Mouse (Mus musculus): ENCODE data around the gene Col7a1. TPM values are rescaled to one million over a fixed set of nuclear protein-coding genes. Genes with fewer than 3 reads are reported as not detected.
A peak's percentile ranks its signal among the peaks of the same experiment; 100 is the strongest.

The Col7a1 gene
- polyA plus RNA-seq, 1 experiment from 2014 or later, result 0.31 TPM

GRCm38 (mm10) chr9:108987704-108988350 is 34.4 kb downstream of the Col7a1 start:
- H3K4me3 ChIP-seq, result peak overlapping the region; percentile 13; the same call in 1 of the 2 replicates
- 25% methylated on average over 15 of the region's 15 CpGs for WGBS (ENCODE audit: insufficient replicate concordance)

DNA sequence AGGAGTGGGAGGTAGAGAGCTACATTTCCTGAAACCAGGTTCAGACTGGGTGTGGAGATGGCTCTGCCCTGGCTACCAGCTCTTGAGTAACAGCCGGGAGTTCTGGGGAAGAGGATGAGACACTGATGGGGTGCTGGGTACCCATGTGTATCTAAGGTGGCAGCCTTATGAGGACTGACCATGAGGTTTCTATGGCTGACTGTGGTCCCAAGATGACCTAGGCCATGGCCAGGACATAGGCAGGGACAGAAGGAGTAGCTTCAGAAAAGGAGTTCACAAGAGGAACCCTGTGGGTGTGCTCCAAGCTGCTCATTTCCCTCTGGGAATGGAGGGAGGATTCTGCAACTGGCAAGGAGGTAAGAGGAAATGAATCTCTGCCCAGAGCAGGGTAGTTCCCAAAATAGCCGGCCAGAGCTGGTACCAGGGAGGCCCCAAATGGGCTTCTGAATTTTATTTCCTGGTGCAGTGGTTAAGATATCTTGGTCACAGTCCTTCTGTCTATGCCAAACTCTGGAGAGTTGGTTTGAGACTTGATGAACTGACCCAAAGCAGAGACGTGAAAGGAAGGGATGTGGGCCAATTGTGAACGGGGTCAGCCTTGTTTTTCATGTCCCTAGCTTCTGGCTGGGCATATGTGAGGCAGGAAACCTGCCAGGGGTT is 36.5 kb downstream of the Col7a1 start:
- H3K4me3 ChIP-seq, result no peak overlapping the region
- 69% methylated on average over 4 of the region's 4 CpGs for WGBS (ENCODE audit: insufficient replicate concordance)
- peaks cover 67% of the 10 kb centered on the region for H3K4me1 ChIP-seq
- H3K27ac ChIP-seq, result peak overlapping the region; percentile 81; the same call in 1 of the 2 replicates
- no peaks in the 10 kb centered on the region for H3K36me3 ChIP-seq
- no peak for ATAC-seq
- no peak overlapping the region for H3K4me2 ChIP-seq
- no peak overlapping the region for H3K9ac ChIP-seq
- H3K9me3 ChIP-seq (replicated peaks), result no peaks in the 10 kb centered on the region
- peaks cover 5% of the 10 kb centered on the region for H3K27me3 ChIP-seq (replicated peaks)

More at GRCm38 (mm10) chr9:108987704-108988350, 34.4 kb downstream of the Col7a1 start:
- peak overlapping the region; percentile 13; the same call in 1 of the 2 replicates for H3K9ac ChIP-seq
- no peaks in the 10 kb centered on the region for H3K36me3 ChIP-seq
- no peak for ATAC-seq
- H3K9me3 ChIP-seq (replicated peaks), result no peaks in the 10 kb centered on the region
- H3K27me3 ChIP-seq (replicated peaks), result peaks cover 16% of the 10 kb centered on the region
- no peak overlapping the region for H3K27ac ChIP-seq
- peak overlapping the region; percentile 51 for H3K4me2 ChIP-seq
- peaks cover 71% of the 10 kb centered on the region for H3K4me1 ChIP-seq

- Histone ChIP-seq H3K27me3 (replicated peaks) (peaks cover under 1% of the 10 kb centered on the region; the same call in 1 of the 2 replicates), H3K4me1 (peaks cover 69% of the 10 kb centered on the region), H3K4me3 (no peak overlapping the region), H3K27ac (peak overlapping the region; percentile 81), H3K36me3 (no peaks in the 10 kb centered on the region), H3K4me2 (peak overlapping the region; percentile 91), H3K9ac (no peak overlapping the region), H3K9me3 (replicated peaks) (no peaks in the 10 kb centered on the region)
- WGBS (ENCODE audit: insufficient replicate concordance), result 75% methylated on average over 7 of the region's 7 CpGs
- ATAC-seq, result no peak
Measured at GRCm38 (mm10) chr9:108990462-108990820, 37.1 kb downstream of the Col7a1 start.

DNA sequence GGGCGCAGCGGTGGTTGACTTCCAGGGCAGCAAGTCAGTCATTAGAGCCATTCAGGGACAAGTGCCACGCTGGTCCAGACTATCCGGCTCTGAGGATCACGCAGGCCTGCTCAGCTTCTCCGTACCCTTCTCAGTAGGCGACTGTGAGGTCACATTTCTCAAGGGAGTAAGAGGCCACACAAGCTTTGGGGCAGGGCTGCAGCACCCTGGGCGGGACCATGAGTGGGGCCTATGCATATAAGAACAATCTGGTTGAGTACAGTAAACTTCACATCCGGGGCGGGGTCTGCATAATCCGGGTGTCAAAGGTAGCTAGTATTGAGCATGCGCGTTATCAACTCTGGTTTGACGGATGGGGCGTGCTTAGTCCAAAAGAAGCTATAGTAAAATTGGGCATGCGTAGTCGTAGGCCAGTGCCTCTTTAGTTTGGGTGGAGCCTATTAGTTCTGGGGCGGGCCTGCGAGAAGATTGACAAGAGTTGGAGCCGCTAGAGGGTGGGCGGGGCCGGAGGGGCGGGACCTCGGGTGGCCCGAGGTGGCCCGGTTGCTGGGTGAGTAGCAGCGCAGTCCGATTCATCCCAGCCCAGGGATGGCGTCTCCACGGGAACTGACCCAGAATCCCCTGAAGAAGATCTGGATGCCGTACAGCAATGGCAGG is 38.2 kb downstream of the Col7a1 start, which contains the start of gene Pfkfb4:
Pfkfb4 (plus strand) TSS at position 351 of the 657 bp plus-strand sequence.
- Histone ChIP-seq H3K9me3 (replicated peaks) (no peaks in the 10 kb centered on the region), H3K4me1 (peaks cover 80% of the 10 kb centered on the region), H3K36me3 (no peaks in the 10 kb centered on the region), H3K4me3 (peak within 1 kb of the TSS; percentile 65), H3K4me2 (peak within 1 kb of the TSS; percentile 91), H3K27me3 (replicated peaks) (no peaks in the 10 kb centered on the region), H3K27ac (peak within 1 kb of the TSS; percentile 81), H3K9ac (peak within 1 kb of the TSS; percentile 64)
- peak; percentile 96 for ATAC-seq
- 2% methylated on average over 31 of the region's 31 CpGs for WGBS (ENCODE audit: insufficient replicate concordance)

DNA sequence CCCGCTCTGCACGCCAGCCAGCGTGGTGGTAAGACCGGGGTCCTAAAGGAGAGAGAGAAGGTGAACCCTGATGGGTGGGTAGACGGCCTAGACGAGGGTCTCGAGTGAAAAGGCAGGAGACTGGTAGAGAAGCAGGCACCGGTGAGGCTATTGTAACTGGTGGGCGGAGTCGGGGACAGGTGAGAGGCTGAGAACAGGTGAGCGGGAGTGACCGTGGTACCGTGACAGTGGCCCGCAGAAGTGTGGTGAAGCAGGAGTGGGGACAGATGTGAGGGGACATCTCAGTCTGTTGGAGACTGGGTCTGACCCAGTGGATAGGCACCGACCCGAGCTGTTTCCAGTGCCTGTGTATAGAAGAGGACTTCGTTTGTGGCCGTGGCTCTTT is 38.7 kb downstream of the Col7a1 start:
- WGBS (ENCODE audit: insufficient replicate concordance), result 14% methylated on average over 18 of the region's 18 CpGs
- H3K27me3 ChIP-seq (replicated peaks), result no peaks in the 10 kb centered on the region
- no peaks in the 10 kb centered on the region for H3K36me3 ChIP-seq
- peak overlapping the region; percentile 63 for H3K9ac ChIP-seq
- peak overlapping the region; percentile 91 for H3K4me2 ChIP-seq
- peak overlapping the region; percentile 65 for H3K4me3 ChIP-seq
- H3K27ac ChIP-seq, result no peak overlapping the region; the same call in 1 of the 2 replicates
- ATAC-seq, result no peak
- peaks cover 82% of the 10 kb centered on the region for H3K4me1 ChIP-seq
- H3K9me3 ChIP-seq (replicated peaks), result no peaks in the 10 kb centered on the region

- no peak for ATAC-seq
- WGBS (ENCODE audit: insufficient replicate concordance), result 33% methylated on average over 9 of the region's 9 CpGs
- Histone ChIP-seq H3K4me2 (peak overlapping the region; percentile 91), H3K9ac (0 out of 2 replicates have a peak overlapping the region, but pooled peaks have one; percentile 63), H3K9me3 (replicated peaks) (no peaks in the 10 kb centered on the region), H3K36me3 (no peaks in the 10 kb centered on the region), H3K4me3 (peak overlapping the region; percentile 65), H3K27ac (no peak overlapping the region; the same call in 1 of the 2 replicates), H3K27me3 (replicated peaks) (no peaks in the 10 kb centered on the region), H3K4me1 (peaks cover 77% of the 10 kb centered on the region)
Measured at GRCm38 (mm10) chr9:108992620-108993361, 39.4 kb downstream of the Col7a1 start.

DNA sequence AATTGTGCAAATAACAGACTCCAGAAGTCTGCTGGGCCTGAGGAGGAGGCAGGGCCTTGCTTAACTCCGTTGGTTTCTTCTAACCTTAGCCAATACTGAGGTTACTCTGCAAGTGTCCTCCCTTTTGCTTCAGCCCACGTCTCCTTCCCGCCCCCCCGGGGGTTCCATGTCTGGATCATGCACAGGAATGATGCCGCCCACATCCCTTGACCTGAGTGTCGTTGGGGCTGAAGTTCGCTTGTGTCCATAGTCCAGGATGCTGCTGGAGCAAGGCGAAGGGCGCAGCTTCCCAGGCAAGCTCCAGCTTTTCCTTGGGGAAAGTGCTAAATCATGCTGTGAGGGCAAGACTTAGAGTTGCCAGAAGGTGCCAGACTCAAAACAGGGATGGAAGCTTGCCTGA is 43.0 kb downstream of the Col7a1 start:
- Histone ChIP-seq H3K36me3 (no peaks in the 10 kb centered on the region), H3K4me2 (no peak overlapping the region), H3K4me3 (no peak overlapping the region), H3K9me3 (replicated peaks) (no peaks in the 10 kb centered on the region), H3K9ac (no peak overlapping the region), H3K27ac (peak overlapping the region; percentile 38; the same call in 1 of the 2 replicates), H3K27me3 (replicated peaks) (no peaks in the 10 kb centered on the region), H3K4me1 (peaks cover 58% of the 10 kb centered on the region)
- WGBS (ENCODE audit: insufficient replicate concordance), result 63% methylated on average over 9 of the region's 9 CpGs
- ATAC-seq, result no peak

- H3K27ac ChIP-seq, result no peak overlapping the region; the same call in 1 of the 2 replicates
- 69% methylated on average over 19 of the region's 19 CpGs for WGBS (ENCODE audit: insufficient replicate concordance)
- no peak overlapping the region for H3K9ac ChIP-seq
- H3K9me3 ChIP-seq (replicated peaks), result no peaks in the 10 kb centered on the region
- no peak for ATAC-seq
- H3K4me2 ChIP-seq, result no peak overlapping the region
- H3K36me3 ChIP-seq, result 0 out of 2 replicates have a peak, but pooled peaks cover 4% of the 10 kb centered on the region
- H3K4me1 ChIP-seq, result peaks cover 40% of the 10 kb centered on the region
- no peak overlapping the region for H3K4me3 ChIP-seq
- H3K27me3 ChIP-seq (replicated peaks), result no peaks in the 10 kb centered on the region
Measured at GRCm38 (mm10) chr9:108998287-108999166, 45.1 kb downstream of the Col7a1 start.

DNA sequence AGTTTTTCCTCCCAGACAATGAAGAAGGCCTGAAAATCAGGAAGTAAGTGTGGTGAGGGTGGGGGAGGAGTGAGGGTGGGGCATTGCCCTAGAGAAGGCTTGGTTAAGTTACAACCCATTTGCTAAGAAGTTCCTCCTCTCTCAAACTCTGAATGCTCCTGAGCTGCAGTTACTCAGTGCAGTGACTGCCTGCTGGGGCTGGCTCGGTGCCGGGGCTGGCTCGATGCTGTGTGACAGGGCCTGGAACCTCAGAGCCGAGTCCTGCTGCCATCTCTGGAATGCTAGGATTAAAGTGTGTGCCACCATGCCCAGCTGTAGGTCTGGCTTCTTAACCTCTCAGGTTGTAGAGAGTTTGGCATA is 45.8 kb downstream of the Col7a1 start:
- 0 out of 2 replicates have a peak, but pooled peaks cover 4% of the 10 kb centered on the region for H3K36me3 ChIP-seq
- peaks cover 39% of the 10 kb centered on the region for H3K4me1 ChIP-seq
- ATAC-seq, result no peak
- no peak overlapping the region; the same call in 1 of the 2 replicates for H3K27ac ChIP-seq
- H3K9me3 ChIP-seq (replicated peaks), result no peaks in the 10 kb centered on the region
- H3K4me2 ChIP-seq, result no peak overlapping the region
- WGBS (ENCODE audit: insufficient replicate concordance), result 46% methylated on average over 4 of the region's 4 CpGs
- no peak overlapping the region for H3K9ac ChIP-seq
- H3K27me3 ChIP-seq (replicated peaks), result no peaks in the 10 kb centered on the region
- H3K4me3 ChIP-seq, result no peak overlapping the region

GRCm38 (mm10) chr9:109000726-109001125 is 47.3 kb downstream of the Col7a1 start:
- H3K4me2 ChIP-seq, result no peak overlapping the region
- WGBS (ENCODE audit: insufficient replicate concordance), result 10% methylated on average over 3 of the region's 3 CpGs
- 0 out of 2 replicates have a peak, but pooled peaks cover 4% of the 10 kb centered on the region for H3K36me3 ChIP-seq
- peak; percentile 40; the same call in 1 of the 2 replicates for ATAC-seq
- H3K27me3 ChIP-seq (replicated peaks), result no peaks in the 10 kb centered on the region
- H3K27ac ChIP-seq, result no peak overlapping the region
- no peaks in the 10 kb centered on the region for H3K9me3 ChIP-seq (replicated peaks)
- H3K4me1 ChIP-seq, result peaks cover 28% of the 10 kb centered on the region
- no peak overlapping the region for H3K4me3 ChIP-seq
- H3K9ac ChIP-seq, result no peak overlapping the region

GRCm38 (mm10) chr9:109003201-109003600 is 49.8 kb downstream of the Col7a1 start:
- H3K9ac ChIP-seq, result no peak overlapping the region
- H3K27ac ChIP-seq, result no peak overlapping the region
- no peak overlapping the region for H3K4me3 ChIP-seq
- H3K4me2 ChIP-seq, result no peak overlapping the region
- peaks cover 7% of the 10 kb centered on the region; the same call in 1 of the 2 replicates for H3K36me3 ChIP-seq
- no peak for ATAC-seq
- no peaks in the 10 kb centered on the region for H3K27me3 ChIP-seq (replicated peaks)
- no peaks in the 10 kb centered on the region for H3K9me3 ChIP-seq (replicated peaks)
- peaks cover 32% of the 10 kb centered on the region for H3K4me1 ChIP-seq
- WGBS (ENCODE audit: insufficient replicate concordance), result 37% methylated on average over 2 of the region's 2 CpGs

Measured in liver, embryonic 12.5 days (tissue).